Mouse (Mus musculus) heart, postnatal 25 days (tissue): ENCODE measurements around the gene Cela3a. TPM values are rescaled to one million over a fixed set of nuclear protein-coding genes. Genes with fewer than 3 reads are reported as not detected.
"Not testable (repeated sequence)": the region's sequence is repeated elsewhere in the genome, so short reads cannot be mapped to it uniquely, and the experiment has no call there.

ENCODE experiments used
- DNase-seq: peaks from one replicate; pipeline ENCODE4 v3.0.0; 2022; ENCODE audit warnings: low spot score
- intact Hi-C: fragments of 180-260 bp; cut with DNase I; formaldehyde crosslinking; loops from one replicate; pipeline ENCODE4 v1.15.1; 2025
- total RNA-seq, 2 experiments: library from RNA; stranded (reverse); gene quantifications; 2 replicates each; pipeline ENCODE4 v1.2.3; 2021

Gene Cela3a
- not detected for total RNA-seq

- no peak for DNase-seq
- intact Hi-C loops: no loop called here
These were observed at the start of gene Cela3a for GRCm38 (mm10) chr4:137409691-137410090. Cela3a (minus strand) TSS chr4:137409791.

GRCm38 (mm10) chr4:137458861-137459260 lies 49.3 kb upstream of the Cela3a start:
- DNase-seq: no peak
- intact Hi-C loops: loop anchor here (5.0 kb wide), 1 partner anchor 58 kb away; no protein-coding TSS in a partner anchor

GRCm38 (mm10) chr4:137458310-137458709 lies 48.7 kb upstream of the Cela3a start:
- intact Hi-C loops: loop anchor here (5.0 kb wide), 1 partner anchor 59 kb away; no protein-coding TSS in a partner anchor
- DNase-seq: no peak

GRCm38 (mm10) chr4:137457292-137457691 lies 47.7 kb upstream of the Cela3a start:
- intact Hi-C loops: loop anchor here (5.0 kb wide), 1 partner anchor 60 kb away; no protein-coding TSS in a partner anchor
- DNase-seq: no peak

GRCm38 (mm10) chr4:137456581-137456980 lies 47.0 kb upstream of the Cela3a start:
- no peak for DNase-seq
- intact Hi-C loops: loop anchor here (5.0 kb wide), 1 partner anchor 61 kb away; no protein-coding TSS in a partner anchor

GRCm38 (mm10) chr4:137454582-137454981 lies 45.0 kb upstream of the Cela3a start:
- intact Hi-C loops: no loop called here
- DNase-seq: no peak

- intact Hi-C loops: no loop called here
- DNase-seq: no peak
These were observed 43.7 kb upstream of the Cela3a start, which contains the start of gene 1700013G24Rik for GRCm38 (mm10) chr4:137453234-137453767. 1700013G24Rik (plus strand) TSS chr4:137453284.

GRCm38 (mm10) chr4:137452190-137452589 lies 42.6 kb upstream of the Cela3a start:
- no peak for DNase-seq
- intact Hi-C loops: no loop called here

GRCm38 (mm10) chr4:137449715-137450114 lies 40.1 kb upstream of the Cela3a start:
- peak; percentile 27 for DNase-seq
- intact Hi-C loops: loop anchor here (2.0 to 5.0 kb wide), 2 partner anchors 19 to 53 kb away; partner anchors contain the start of gene Hspg2

- intact Hi-C loops: loop anchor here (2.0 to 5.0 kb wide), 2 partner anchors 20 to 53 kb away; partner anchors contain the start of gene Hspg2
- DNase-seq: no peak
These were observed 39.5 kb upstream of the Cela3a start for GRCm38 (mm10) chr4:137449132-137449531.

- DNase-seq: no peak
- intact Hi-C loops: loop anchor here (2.0 to 5.0 kb wide), 2 partner anchors 20 to 54 kb away; partner anchors contain the start of gene Hspg2
These were observed 39.0 kb upstream of the Cela3a start for GRCm38 (mm10) chr4:137448641-137449040.

GRCm38 (mm10) chr4:137448197-137448596 lies 38.6 kb upstream of the Cela3a start:
- intact Hi-C loops: loop anchor here (2.0 to 5.0 kb wide), 2 partner anchors 21 to 54 kb away; partner anchors contain the start of gene Hspg2
- no peak for DNase-seq

- DNase-seq: peak; percentile 42
- intact Hi-C loops: loop anchor here (2.0 to 5.0 kb wide), 2 partner anchors 21 to 55 kb away; partner anchors contain the start of gene Hspg2
These were observed 38.0 kb upstream of the Cela3a start for GRCm38 (mm10) chr4:137447363-137448196.

GRCm38 (mm10) chr4:137445881-137446280 lies 36.3 kb upstream of the Cela3a start:
- no peak for DNase-seq
- intact Hi-C loops: loop anchor here (2.0 to 5.0 kb wide), 2 partner anchors 15 to 56 kb away; no protein-coding TSS in a partner anchor

GRCm38 (mm10) chr4:137443625-137444024 lies 34.0 kb upstream of the Cela3a start:
- DNase-seq: peak; percentile 33

GRCm38 (mm10) chr4:137441332-137441731 lies 31.7 kb upstream of the Cela3a start:
- intact Hi-C loops: loop anchor here (5.0 kb wide), 1 partner anchor 96 kb away; no protein-coding TSS in a partner anchor
- no peak for DNase-seq

More at GRCm38 (mm10) chr4:137443625-137444024, 34.0 kb upstream of the Cela3a start:
- intact Hi-C loops: loop anchor here (2.0 to 5.0 kb wide), 3 partner anchors 17 to 94 kb away; no protein-coding TSS in a partner anchor

- intact Hi-C loops: no loop called here
These were observed 29.3 kb upstream of the Cela3a start for GRCm38 (mm10) chr4:137438842-137439241.

GRCm38 (mm10) chr4:137436979-137437669 lies 27.5 kb upstream of the Cela3a start:
- DNase-seq: no peak
- intact Hi-C loops: loop anchor here (1.0 kb wide), 1 partner anchor 20 kb away; no protein-coding TSS in a partner anchor

More at GRCm38 (mm10) chr4:137438842-137439241, 29.3 kb upstream of the Cela3a start:
- no peak for DNase-seq

- intact Hi-C loops, DNase-seq: not testable (repeated sequence)
These were observed 23.3 kb upstream of the Cela3a start for GRCm38 (mm10) chr4:137432700-137433550.
